Mouse (Mus musculus) embryonic stem cell, embryonic (primary cell): ENCODE measurements around the gene Arhgap10.

Experiments used
- CTCF ChIA-PET, 4 experiments: fragments of 300-600 bp in 2 of 4; fragments of 350-600 bp in 2 of 4; sonication (Branson Sonifier 250); formaldehyde crosslinking; loops; one replicate each; lab custom pipeline; 2022; ENCODE audit warnings: inconsistent platforms in 2 of 4; lab: Charles Lee
- POLR2A ChIA-PET, 4 experiments: fragments of 300-600 bp in 2 of 4; fragments of 350-600 bp in 2 of 4; sonication (Branson Sonifier 250); formaldehyde crosslinking; loops; one replicate each; lab custom pipeline; 2022; ENCODE audit warnings: antibody characterized with exemption in 4 of 4, inconsistent platforms in 1 of 4; lab: Charles Lee

Arhgap10 gene

DNA sequence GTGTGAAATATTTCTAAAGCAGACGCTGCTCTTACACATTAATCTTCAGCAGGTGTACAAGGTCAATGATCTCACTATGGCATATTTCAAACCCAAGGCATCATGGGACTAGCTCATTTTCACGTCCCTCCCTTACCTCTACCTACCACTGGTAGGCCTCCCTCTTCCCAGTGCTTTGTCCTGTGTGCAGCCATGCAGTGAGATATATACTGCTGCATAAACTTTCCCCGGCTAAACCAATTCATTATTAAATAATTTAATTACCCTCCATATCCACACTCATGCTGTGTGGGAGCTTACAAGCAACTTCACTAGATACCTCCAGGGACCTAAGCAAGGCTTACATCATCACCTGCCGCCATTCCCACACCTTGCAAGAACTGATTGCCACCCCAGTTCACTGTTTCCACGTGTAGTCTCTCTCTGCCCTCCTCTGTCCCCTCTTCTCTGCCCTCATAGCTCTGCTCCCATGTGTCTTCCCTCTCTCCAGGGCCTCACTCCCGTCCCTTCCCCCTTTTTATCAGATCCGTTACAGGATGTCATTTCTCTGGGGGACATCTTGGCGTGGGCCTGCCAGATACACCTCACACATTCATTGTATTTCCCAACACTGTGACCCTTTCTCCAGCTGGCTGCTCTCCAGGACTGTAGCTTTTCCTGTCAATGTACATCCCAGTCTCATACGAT is 79.8 kb downstream of the Arhgap10 start:
- POLR2A ChIA-PET: interaction anchor here in 1 of 4 experiments (0.5 kb wide), 1 partner anchor 267 kb away, joined by 3 read pairs; no protein-coding TSS in a partner anchor
- CTCF ChIA-PET: interaction anchor here in 1 of 4 experiments (0.6 kb wide), 1 partner anchor 18 kb away, joined by 3 read pairs; no protein-coding TSS in a partner anchor

DNA sequence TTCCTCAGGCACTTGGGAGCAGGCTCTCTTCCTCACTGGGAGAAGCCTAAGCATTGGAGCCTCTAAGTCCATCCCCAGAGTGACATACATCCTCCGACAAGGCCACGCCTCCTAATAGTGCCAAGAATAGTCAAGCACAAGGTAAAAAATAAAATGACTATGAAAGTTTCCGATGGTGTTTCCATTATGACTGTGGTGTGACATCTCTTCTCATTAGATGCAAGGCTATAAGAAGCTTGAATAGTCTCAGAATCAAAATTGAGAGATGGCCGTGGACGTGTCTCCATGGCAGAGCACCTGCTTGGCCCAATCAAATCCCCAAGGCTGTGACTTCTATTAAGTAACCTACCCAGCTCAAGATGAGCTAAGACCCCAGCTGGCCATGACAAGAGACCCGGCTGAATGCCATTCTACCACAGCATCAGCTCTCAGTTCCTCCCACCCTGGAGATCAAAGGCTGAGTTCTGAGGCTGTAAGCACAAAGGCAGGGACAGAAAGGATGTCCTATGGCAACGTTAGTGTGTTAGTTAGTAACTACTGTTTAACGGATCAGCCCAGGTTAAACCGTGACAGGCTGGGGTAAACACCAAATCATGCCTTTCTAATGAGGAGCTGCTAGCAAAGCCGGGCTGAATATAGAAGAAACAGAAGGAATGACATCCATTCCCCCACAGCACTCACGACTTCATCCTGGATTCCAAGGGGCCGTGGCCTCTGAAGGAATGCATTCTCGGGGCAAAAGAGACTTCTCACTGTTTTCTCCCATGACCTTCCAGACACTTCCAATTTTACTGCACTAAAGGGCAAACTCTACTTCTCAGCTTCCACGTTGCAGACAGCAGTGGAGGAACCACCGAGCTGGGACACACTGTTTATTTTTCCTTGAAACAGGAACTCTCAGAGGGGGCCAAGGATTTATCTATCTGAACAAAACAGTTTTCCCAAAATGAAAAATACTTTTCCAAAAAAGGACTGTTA is 81.5 kb downstream of the Arhgap10 start:
- ChIA-PET CTCF (interaction anchor here in 1 of 4 experiments (1.4 kb wide), 1 partner anchor 16 kb away, joined by 3 read pairs; no protein-coding TSS in a partner anchor), POLR2A (interaction anchor here in 1 of 4 experiments (1.0 kb wide), 1 partner anchor 536 kb away, joined by 4 read pairs; no protein-coding TSS in a partner anchor)

DNA sequence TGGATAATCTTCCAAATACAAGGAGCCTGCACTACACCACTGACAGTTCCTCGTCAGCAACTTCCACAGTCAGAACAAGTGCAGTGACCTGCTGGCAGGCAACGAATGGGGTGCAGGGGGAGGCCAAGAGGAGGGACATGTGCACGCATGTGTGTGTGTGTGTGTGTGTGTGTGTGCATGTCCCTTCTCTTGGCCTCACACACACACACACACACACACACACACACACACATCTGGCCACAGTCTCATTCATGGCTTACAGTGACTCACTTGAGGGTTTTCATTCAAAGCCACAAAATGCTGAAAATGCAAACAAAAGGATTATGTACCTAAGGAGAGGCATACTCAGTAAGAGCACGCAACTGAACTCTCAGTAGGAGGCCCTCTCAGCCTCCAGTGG is 84.5 kb downstream of the Arhgap10 start:
- POLR2A ChIA-PET: interaction anchor here in 1 of 4 experiments (1.6 kb wide), 1 partner anchor 9 kb away, joined by 4 read pairs; no protein-coding TSS in a partner anchor
- CTCF ChIA-PET: interaction anchor here in 3 of 4 experiments (1.1 to 1.3 kb wide), 3 partner anchors 13 to 26 kb away, joined by 3 to 6 read pairs (median 5); no protein-coding TSS in a partner anchor

GRCm38 (mm10) chr8:77432726-77433125 is 85.0 kb downstream of the Arhgap10 start:
- ChIA-PET CTCF (interaction anchor here (0.6 to 1.3 kb wide), 5 partner anchors 12 to 175 kb away, joined by 3 to 11 read pairs (median 5); no protein-coding TSS in a partner anchor), POLR2A (interaction anchor here in 1 of 4 experiments (1.6 kb wide), 1 partner anchor 9 kb away, joined by 4 read pairs; no protein-coding TSS in a partner anchor)

- POLR2A ChIA-PET: no interaction called here
- CTCF ChIA-PET: no interaction called here
These were observed 89.3 kb downstream of the Arhgap10 start for GRCm38 (mm10) chr8:77428420-77428819.

DNA sequence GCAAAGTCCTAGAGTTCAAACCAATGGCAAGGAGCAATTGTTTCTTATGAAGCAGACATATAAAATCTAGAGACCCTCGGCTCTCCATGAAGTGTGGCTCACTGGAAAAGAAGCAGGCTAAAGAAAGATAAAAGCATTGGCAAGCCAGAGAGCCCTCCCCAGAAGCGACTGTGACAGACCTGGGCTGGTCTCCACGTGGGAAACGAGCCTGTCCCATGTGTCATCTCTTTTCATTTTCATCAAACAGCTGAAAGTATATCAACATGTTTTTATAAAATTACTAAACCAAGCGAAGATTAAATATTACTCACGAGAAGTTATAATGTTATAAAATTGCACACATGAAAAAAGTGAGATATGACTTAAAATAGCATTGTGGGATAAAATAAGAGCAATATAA is 89.7 kb downstream of the Arhgap10 start:
- POLR2A ChIA-PET: no interaction called here
- CTCF ChIA-PET: no interaction called here

GRCm38 (mm10) chr8:77427438-77427837 is 90.3 kb downstream of the Arhgap10 start:
- POLR2A ChIA-PET: interaction anchor here in 1 of 4 experiments (0.6 kb wide), 1 partner anchor 57 kb away, joined by 3 read pairs; no protein-coding TSS in a partner anchor
- CTCF ChIA-PET: no interaction called here

GRCm38 (mm10) chr8:77423850-77424249 is 93.9 kb downstream of the Arhgap10 start:
- CTCF ChIA-PET: interaction anchor here in 1 of 4 experiments (1.4 kb wide), 1 partner anchor 16 kb away, joined by 3 read pairs; no protein-coding TSS in a partner anchor
- POLR2A ChIA-PET: interaction anchor here in 1 of 4 experiments (0.6 to 1.2 kb wide), 2 partner anchors 9 to 1660 kb away, joined by 3 to 4 read pairs; no protein-coding TSS in a partner anchor

- CTCF ChIA-PET: interaction anchor here in 3 of 4 experiments (0.5 to 1.6 kb wide), 5 partner anchors 10 to 255 kb away, joined by 3 to 7 read pairs (median 4); no protein-coding TSS in a partner anchor
These were observed 95.0 kb downstream of the Arhgap10 start for GRCm38 (mm10) chr8:77422632-77423252.

DNA sequence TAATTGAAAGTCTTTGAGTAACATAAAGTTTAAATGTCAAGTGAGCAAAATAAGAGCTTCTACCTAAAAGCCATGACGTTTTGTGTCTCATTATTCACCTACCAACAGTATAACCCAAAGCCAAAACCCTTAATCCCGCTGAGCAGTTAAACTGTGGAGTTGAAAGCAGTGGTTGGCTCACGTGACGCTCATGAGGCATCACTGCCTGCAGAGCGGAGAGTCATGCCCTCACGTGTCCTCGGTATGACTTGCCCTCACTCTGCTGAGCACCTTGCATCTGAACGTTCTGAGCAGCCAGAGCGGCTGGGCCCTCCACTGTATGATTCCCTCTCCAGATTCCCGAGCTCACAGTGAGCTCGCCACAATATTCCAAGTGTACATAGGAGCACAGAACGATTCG is 96.2 kb downstream of the Arhgap10 start:
- ChIA-PET CTCF (interaction anchor here in 2 of 4 experiments (1.2 to 1.6 kb wide), 3 partner anchors 13 to 104 kb away, joined by 3 to 4 read pairs (median 3); no protein-coding TSS in a partner anchor), POLR2A (interaction anchor here in 1 of 4 experiments (0.9 to 1.0 kb wide), 2 partner anchors 102 to 711 kb away, joined by 3 read pairs; no protein-coding TSS in a partner anchor)

More at GRCm38 (mm10) chr8:77422632-77423252, 95.0 kb downstream of the Arhgap10 start:
- POLR2A ChIA-PET: interaction anchor here in 2 of 4 experiments (0.7 to 1.0 kb wide), 4 partner anchors 94 to 1891 kb away, joined by 3 read pairs; no protein-coding TSS in a partner anchor

DNA sequence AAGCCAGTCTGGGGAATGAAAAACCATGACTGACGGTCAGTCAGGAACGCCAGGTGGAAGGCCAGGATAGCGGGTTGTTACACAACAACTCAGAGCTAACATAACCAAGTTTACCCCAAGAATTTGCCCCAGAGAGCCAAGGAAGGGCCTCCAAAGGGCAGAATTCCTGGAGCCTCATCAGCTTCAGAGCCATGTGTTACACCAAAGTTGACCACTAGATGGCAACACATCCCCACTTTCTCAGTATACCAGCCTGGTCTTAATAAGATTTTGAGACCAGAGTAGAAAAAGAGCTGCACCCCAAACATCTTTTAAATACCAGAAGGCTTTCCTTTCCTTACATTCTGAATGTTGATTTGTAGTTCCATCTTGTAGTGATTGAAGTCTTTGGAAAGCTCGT is 98.0 kb downstream of the Arhgap10 start:
- ChIA-PET CTCF (interaction anchor here (0.6 to 2.3 kb wide), 32 partner anchors 8 to 1461 kb away, joined by 3 to 22 read pairs (median 4); partner anchors contain the start of gene Tmem184c (in 1 of the 4)), POLR2A (interaction anchor here in 2 of 4 experiments (1.2 to 1.3 kb wide), 3 partner anchors 98 to 160 kb away, joined by 3 to 4 read pairs (median 3); no protein-coding TSS in a partner anchor)

DNA sequence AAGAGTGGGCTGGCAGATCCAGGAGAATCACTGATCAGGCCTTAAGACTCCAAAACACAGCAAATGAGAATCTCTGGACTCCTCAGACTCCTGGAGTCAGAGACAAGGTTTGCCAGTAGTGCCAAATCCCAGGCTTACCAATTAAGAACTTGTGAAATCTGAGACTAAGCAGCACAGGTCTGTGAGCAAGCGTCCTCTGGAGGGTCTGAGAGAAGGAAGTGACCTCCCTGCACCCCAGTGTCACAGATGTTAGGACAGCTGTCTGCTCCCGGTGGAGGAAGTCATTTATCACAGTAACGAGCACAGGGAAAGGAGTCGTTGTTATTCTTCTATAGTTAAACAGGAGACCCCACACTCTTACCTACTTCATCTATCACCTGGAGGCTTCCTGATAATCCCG is 101.0 kb downstream of the Arhgap10 start:
- POLR2A ChIA-PET: interaction anchor here in 1 of 4 experiments (1.5 kb wide), 1 partner anchor 11 kb away, joined by 3 read pairs; no protein-coding TSS in a partner anchor
- CTCF ChIA-PET: no interaction called here

GRCm38 (mm10) chr8:77416034-77416433 is 101.7 kb downstream of the Arhgap10 start:
- ChIA-PET POLR2A (interaction anchor here in 1 of 4 experiments (1.5 kb wide), 1 partner anchor 10 kb away, joined by 3 read pairs; no protein-coding TSS in a partner anchor), CTCF (no interaction called here)

- ChIA-PET CTCF (interaction anchor here in 3 of 4 experiments (0.7 to 1.1 kb wide), 3 partner anchors 9 kb away, joined by 3 to 4 read pairs (median 3); no protein-coding TSS in a partner anchor), POLR2A (no interaction called here)
These were observed 106.5 kb downstream of the Arhgap10 start for GRCm38 (mm10) chr8:77411262-77411661.

- POLR2A ChIA-PET: no interaction called here
- CTCF ChIA-PET: no interaction called here
These were observed 107.4 kb downstream of the Arhgap10 start for GRCm38 (mm10) chr8:77410394-77410793.

- POLR2A ChIA-PET: no interaction called here
- CTCF ChIA-PET: interaction anchor here in 3 of 4 experiments (0.9 to 1.3 kb wide), 3 partner anchors 11 to 13 kb away, joined by 3 to 4 read pairs (median 4); no protein-coding TSS in a partner anchor
These were observed 109.1 kb downstream of the Arhgap10 start for GRCm38 (mm10) chr8:77408527-77409215.
